Mouse (Mus musculus): Measurements from ENCODE around the gene Ocln. TPM values are rescaled to one million over a fixed set of nuclear protein-coding genes. Genes with fewer than 3 reads are reported as not detected.

Gene Ocln
- total and polyA plus RNA-seq, 3 experiments = 0.50 to 2.2 (median 0.70) TPM

- Histone ChIP-seq H3K36me3 (replicated peaks in 1 of 2; ENCODE audit: control insufficient read depth in 1 of 2, insufficient read depth in 1 of 2, low read length in 1 of 2) (no peaks in the 10 kb centered on the region), H3K4me2 (ENCODE audit: insufficient read depth, low read depth, poor library complexity, severe bottlenecking) (no peak overlapping the region), H3K79me2 (replicated peaks; ENCODE audit: control insufficient read depth, extremely low read depth, insufficient read depth, poor library complexity, severe bottlenecking) (no peaks in the 10 kb centered on the region), H3K9ac (ENCODE audit: insufficient read depth, low read depth) (no peak overlapping the region), H3K9me3 (replicated peaks; ENCODE audit: low read length) (no peaks in the 10 kb centered on the region), H3K4me3 (replicated peaks in 1 of 3; ENCODE audit: low read depth in 2 of 3, low read length in 2 of 3, poor library complexity in 1 of 3) (no peak overlapping the region), H3K4me1 (ENCODE audit: control insufficient read depth in 1 of 2, insufficient read depth in 2 of 2) (peaks cover 0 to 10% of the 10 kb centered on the region in 2 experiments; a peak in 2 of 4 replicates), H3K27me3 (replicated peaks) (no peaks in the 10 kb centered on the region), H3K27ac (ENCODE audit: insufficient read depth, low read depth) (no peak overlapping the region)
- peak; percentile 49 for DNase-seq (ENCODE audit: extremely low read depth)
- TF ChIP-seq HCFC1 (IDR thresholded peaks at IDR 0.05; ENCODE audit: low read depth, low read length) (no peak), E2F4 (IDR thresholded peaks at IDR 0.05; ENCODE audit: insufficient replicate concordance, low read depth, low read length) (no peak), USF2 (conservative IDR thresholded peaks at IDR 0.05; ENCODE audit: low read depth, low read length) (no peak), MAZ (IDR thresholded peaks at IDR 0.05; ENCODE audit: low read depth, low read length) (no peak), BHLHE40 (IDR thresholded peaks at IDR 0.05; ENCODE audit: low read depth, low read length) (no peak), POLR2AphosphoS2 (IDR thresholded peaks at IDR 0.05; ENCODE audit: low read depth, low read length) (no peak)
- dilution Hi-C loops (cut with MboI; ENCODE audit: extremely low pct_ligation_motif_present, extremely low pct_unique_long_range_greater_than_20kb, low sequenced_read_pairs) = no loop called here
- in situ Hi-C loops (cut with MboI; ENCODE audit: low pct_ligation_motif_present, low pct_unique_long_range_greater_than_20kb, low sequenced_read_pairs) = no loop called here
These were observed 23.4 kb upstream of the Ocln start for GRCm38 (mm10) chr13:100575950-100576349.

- Histone ChIP-seq H3K27me3 (replicated peaks) (no peaks in the 10 kb centered on the region), H3K4me3 (replicated peaks in 1 of 3; ENCODE audit: low read depth in 2 of 3, low read length in 2 of 3, poor library complexity in 1 of 3) (no peak overlapping the region), H3K9me3 (replicated peaks; ENCODE audit: low read length) (no peaks in the 10 kb centered on the region), H3K36me3 (replicated peaks in 1 of 2; ENCODE audit: control insufficient read depth in 1 of 2, insufficient read depth in 1 of 2, low read length in 1 of 2) (no peaks in the 10 kb centered on the region), H3K79me2 (replicated peaks; ENCODE audit: control insufficient read depth, extremely low read depth, insufficient read depth, poor library complexity, severe bottlenecking) (no peaks in the 10 kb centered on the region), H3K27ac (ENCODE audit: insufficient read depth, low read depth) (no peak overlapping the region), H3K4me2 (ENCODE audit: insufficient read depth, low read depth, poor library complexity, severe bottlenecking) (no peak overlapping the region), H3K9ac (ENCODE audit: insufficient read depth, low read depth) (no peak overlapping the region), H3K4me1 (ENCODE audit: control insufficient read depth in 1 of 2, insufficient read depth in 2 of 2) (peaks cover 0 to under 1% of the 10 kb centered on the region in 2 experiments; a peak in 1 of 4 replicates)
- in situ Hi-C loops (cut with MboI; ENCODE audit: low pct_ligation_motif_present, low pct_unique_long_range_greater_than_20kb, low sequenced_read_pairs) (no loop called here), dilution Hi-C loops (cut with MboI; ENCODE audit: extremely low pct_ligation_motif_present, extremely low pct_unique_long_range_greater_than_20kb, low sequenced_read_pairs) (no loop called here)
- TF ChIP-seq RCOR1 (conservative IDR thresholded peaks at IDR 0.05; ENCODE audit: low read depth, low read length) (no peak), MAX (IDR thresholded peaks at IDR 0.05; ENCODE audit: low read length) (no peak), USF2 (conservative IDR thresholded peaks at IDR 0.05; ENCODE audit: low read depth, low read length) (no peak), JUND (conservative IDR thresholded peaks at IDR 0.05; ENCODE audit: low read depth, low read length) (no peak), KAT2A (IDR thresholded peaks at IDR 0.05; ENCODE audit: insufficient replicate concordance, low read length) (no peak)
- no peak for DNase-seq (ENCODE audit: extremely low read depth)
These were observed 18.2 kb upstream of the Ocln start for GRCm38 (mm10) chr13:100570713-100571112.

GRCm38 (mm10) chr13:100568359-100568758 lies 15.8 kb upstream of the Ocln start:
- Histone ChIP-seq H3K4me2 (ENCODE audit: insufficient read depth, low read depth, poor library complexity, severe bottlenecking) (no peak overlapping the region), H3K36me3 (replicated peaks in 1 of 2; ENCODE audit: control insufficient read depth in 1 of 2, insufficient read depth in 1 of 2, low read length in 1 of 2) (no peaks in the 10 kb centered on the region), H3K79me2 (replicated peaks; ENCODE audit: control insufficient read depth, extremely low read depth, insufficient read depth, poor library complexity, severe bottlenecking) (no peaks in the 10 kb centered on the region), H3K9me3 (replicated peaks; ENCODE audit: low read length) (no peaks in the 10 kb centered on the region), H3K4me1 (ENCODE audit: control insufficient read depth in 1 of 2, insufficient read depth in 2 of 2) (no peaks in the 10 kb centered on the region), H3K4me3 (replicated peaks in 1 of 3; ENCODE audit: low read depth in 2 of 3, low read length in 2 of 3, poor library complexity in 1 of 3) (no peak overlapping the region), H3K9ac (ENCODE audit: insufficient read depth, low read depth) (no peak overlapping the region), H3K27ac (ENCODE audit: insufficient read depth, low read depth) (no peak overlapping the region), H3K27me3 (replicated peaks) (no peaks in the 10 kb centered on the region)
- in situ Hi-C loops (cut with MboI; ENCODE audit: low pct_ligation_motif_present, low pct_unique_long_range_greater_than_20kb, low sequenced_read_pairs) = no loop called here
- TF ChIP-seq TBP (conservative IDR thresholded peaks at IDR 0.05; ENCODE audit: low read depth, low read length) (no peak), MAX (IDR thresholded peaks at IDR 0.05; ENCODE audit: low read length) (no peak), RCOR1 (conservative IDR thresholded peaks at IDR 0.05; ENCODE audit: low read depth, low read length) (no peak), USF1 (IDR thresholded peaks at IDR 0.05; ENCODE audit: low read depth, low read length) (no peak), EP300 (IDR thresholded peaks at IDR 0.05; ENCODE audit: low read length) (no peak), MEF2A (IDR thresholded peaks at IDR 0.05; ENCODE audit: borderline replicate concordance, low read depth, low read length) (no peak), NRF1 (IDR thresholded peaks at IDR 0.05; ENCODE audit: low read depth, low read length) (no peak), IRF4 (IDR thresholded peaks at IDR 0.05; ENCODE audit: low read depth, low read length) (no peak), CHD2 (IDR thresholded peaks at IDR 0.05; ENCODE audit: low read length) (no peak), POLR2A (IDR thresholded peaks at IDR 0.05; ENCODE audit: low read depth, low read length) (no peak), SMC3 (IDR thresholded peaks at IDR 0.05; ENCODE audit: low read depth, low read length) (no peak), NELFE (IDR thresholded peaks at IDR 0.05; ENCODE audit: low read depth, low read length) (no peak), KAT2A (IDR thresholded peaks at IDR 0.05; ENCODE audit: insufficient replicate concordance, low read length) (no peak), MXI1 (IDR thresholded peaks at IDR 0.05; ENCODE audit: low read depth, low read length) (no peak), CTCF (conservative IDR thresholded peaks at IDR 0.05 in 1 of 2, IDR thresholded peaks at IDR 0.05 in 1 of 2; ENCODE audit: low read depth in 2 of 2, low read length in 2 of 2) (no peak), SIN3A (IDR thresholded peaks at IDR 0.05; ENCODE audit: low read length) (no peak), UBTF (IDR thresholded peaks at IDR 0.05; ENCODE audit: low read depth, low read length) (no peak), E2F4 (IDR thresholded peaks at IDR 0.05; ENCODE audit: insufficient replicate concordance, low read depth, low read length) (no peak), HCFC1 (IDR thresholded peaks at IDR 0.05; ENCODE audit: low read depth, low read length) (no peak), MAZ (IDR thresholded peaks at IDR 0.05; ENCODE audit: low read depth, low read length) (no peak)
- dilution Hi-C loops (cut with MboI; ENCODE audit: extremely low pct_ligation_motif_present, extremely low pct_unique_long_range_greater_than_20kb, low sequenced_read_pairs) = no loop called here
- no peak for DNase-seq (ENCODE audit: extremely low read depth)
